Mouse (Mus musculus): ENCODE results near the gene Tbc1d9.
"Not testable (repeated sequence)": the region's sequence is repeated elsewhere in the genome, so short reads cannot be mapped to it uniquely, and the experiment has no call there.

The Tbc1d9 gene

DNA sequence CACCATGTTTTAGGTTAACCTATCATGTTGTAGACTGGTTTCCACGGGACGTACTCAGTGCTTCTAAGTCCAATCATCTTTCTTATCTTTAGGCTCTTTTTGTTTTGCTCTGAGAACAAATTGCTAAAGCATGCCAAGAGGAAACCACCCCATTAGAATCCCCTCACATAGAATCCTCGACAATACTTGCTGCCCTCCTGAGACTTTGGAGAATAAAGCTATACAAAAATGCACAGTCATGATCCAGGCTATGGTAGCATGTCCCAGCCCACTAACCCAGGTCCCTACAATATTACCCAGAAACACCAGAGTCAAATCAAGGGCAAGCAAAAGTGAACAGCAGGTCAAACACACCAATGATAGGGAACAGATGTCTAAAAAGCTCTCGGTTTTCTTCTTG, 149.9 kb downstream of the Tbc1d9 start:
- not testable (repeated sequence) for DNase-seq (ENCODE audit: inconsistent age in 2 of 2, low spot score in 1 of 2)

- no peak for DNase-seq (ENCODE audit: inconsistent age in 2 of 2, low spot score in 1 of 2)
Measured at GRCm38 (mm10) chr8:83315691-83316090, 150.5 kb downstream of the Tbc1d9 start.

DNA sequence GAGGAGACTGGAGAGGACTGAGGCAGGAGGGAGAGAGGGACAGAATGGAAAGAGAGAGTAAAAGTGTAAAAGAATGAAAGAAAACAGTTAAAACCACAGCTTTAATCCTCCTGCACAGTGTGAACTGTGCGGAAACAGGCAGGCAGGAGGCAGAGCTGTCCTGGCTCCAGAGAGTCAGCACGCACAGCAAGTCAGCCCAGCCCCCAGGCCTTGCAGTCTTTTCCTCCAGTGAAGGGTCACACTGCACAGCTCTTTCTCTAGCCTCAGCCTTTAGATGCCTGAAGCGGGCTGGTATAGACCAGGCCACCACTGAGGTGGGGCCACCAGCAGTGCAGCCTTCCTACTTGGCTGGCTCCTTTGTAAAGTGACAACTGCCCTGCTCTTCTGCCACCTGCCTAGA, 155.4 kb downstream of the Tbc1d9 start:
- no peak for DNase-seq (ENCODE audit: inconsistent age in 2 of 2, low spot score in 1 of 2)

DNA sequence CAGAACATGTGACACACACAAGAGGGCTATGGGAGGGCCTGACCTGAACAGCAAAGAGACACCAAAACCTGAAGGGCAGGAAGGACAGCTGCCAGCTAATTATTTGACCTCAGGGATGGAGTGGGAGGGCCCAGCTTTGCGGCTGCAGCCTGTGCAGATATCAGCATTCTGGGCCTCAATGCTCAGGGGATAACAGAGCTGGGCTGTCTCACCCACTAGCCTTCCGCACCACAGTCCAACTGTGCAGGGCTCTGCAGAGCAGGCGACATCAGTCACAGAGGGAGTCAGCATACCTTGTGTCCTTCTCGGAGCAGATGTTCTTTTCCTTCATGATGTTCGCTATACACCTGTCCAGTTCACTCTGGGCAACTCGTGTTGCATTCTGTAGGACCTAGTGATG, 157.2 kb downstream of the Tbc1d9 start:
- no peak for DNase-seq (ENCODE audit: inconsistent age in 2 of 2, low spot score in 1 of 2)
